In genomic region chr2:60863827-60864226, GRCm38 (mm10) we compare ENCODE assay signal across 10 mouse cellular contexts.
A peak's percentile ranks its signal among the peaks of the same experiment; 100 is the strongest.
DNase-seq lines count a peak whose midpoint lies in the region; ATAC-seq and TF ChIP-seq lines count a peak whose summit lies in the region.
"Had no signal": no experiment of that assay in that cellular context is flagged by ENCODE, and none has a peak within 500 bp of the region (broad histone marks: within the 10 kb centered on the region; RNA-seq: fewer than 3 reads in every experiment).

No protein-coding gene starts in this region.

- 62% methylated on average over 2 of the region's 2 CpGs for WGBS in lung, embryonic 15.5 days
- 77% methylated on average over 2 of the region's 2 CpGs for WGBS in stomach, postnatal 0 days

- no peak overlapping the region for H3K4me3 ChIP-seq in brown adipose tissue, adult 24 weeks (ENCODE audit: insufficient read depth, low read depth, low read length)
- H3K4me3 ChIP-seq in lung, embryonic 15.5 days, result no peak overlapping the region
- H3K4me3 ChIP-seq in stomach, postnatal 0 days (ENCODE audit: low read depth, low read length), result no peak overlapping the region
- H3K4me3 ChIP-seq: embryonic facial prominence, embryonic 12.5 days; limb, embryonic 12.5 days had no signal

- no peak overlapping the region for H3K4me2 ChIP-seq in lung, embryonic 15.5 days
- no peak overlapping the region for H3K4me2 ChIP-seq in stomach, postnatal 0 days (replicated peaks; ENCODE audit: low read depth)
- H3K4me2 ChIP-seq: embryonic facial prominence, embryonic 12.5 days; limb, embryonic 12.5 days had no signal

- H3K36me3 ChIP-seq in lung, embryonic 15.5 days, result peaks cover 13% of the 10 kb centered on the region; the same call in 1 of the 2 replicates
- no peaks in the 10 kb centered on the region for H3K36me3 ChIP-seq in stomach, postnatal 0 days (ENCODE audit: control insufficient read depth, insufficient read depth, low read length)

- ATAC-seq in frontal cortex, adult (ENCODE audit: low TSS enrichment), result peak; percentile 86
- no peak for ATAC-seq in lung, embryonic 15.5 days (ENCODE audit: borderline replicate concordance, extremely low read depth, low FRiP score, low TSS enrichment)
- no peak for ATAC-seq in stomach, postnatal 0 days (ENCODE audit: low FRiP score, low TSS enrichment)

- no peaks in the 10 kb centered on the region for H3K27me3 ChIP-seq in lung, embryonic 15.5 days
- no peaks in the 10 kb centered on the region for H3K27me3 ChIP-seq in stomach, postnatal 0 days (ENCODE audit: control insufficient read depth, insufficient read depth, low read length)
- H3K27me3 ChIP-seq: embryonic facial prominence, embryonic 12.5 days; limb, embryonic 12.5 days had no signal

- no peak for TF ChIP-seq EP300 in stomach, postnatal 0 days (optimal IDR thresholded peaks at IDR 0.05)

- no peak for DNase-seq in frontal cortex, postnatal 10 days (ENCODE audit: low spot score in 2 of 2)
- peak; percentile 62 to 78 for DNase-seq in kidney, postnatal 36 days
- DNase-seq in stomach, postnatal 0 days (ENCODE audit: low spot score), result no peak
- DNase-seq in testis, postnatal 14 days (ENCODE audit: low spot score), result no peak
- no peak for DNase-seq in thymus, postnatal 10 days (ENCODE audit: low spot score in 2 of 2)

- 0 out of 2 replicates have a peak overlapping the region, but pooled peaks have one; percentile 0 for H3K27ac ChIP-seq in brown adipose tissue, adult 24 weeks (replicated peaks; ENCODE audit: low read depth, low read length)
- peak overlapping the region; percentile 60 for H3K27ac ChIP-seq in lung, embryonic 15.5 days
- no peak overlapping the region for H3K27ac ChIP-seq in stomach, postnatal 0 days (replicated peaks)
- H3K27ac ChIP-seq: embryonic facial prominence, embryonic 12.5 days had no signal

- peaks cover 38% of the 10 kb centered on the region for H3K4me1 ChIP-seq in brown adipose tissue, adult 24 weeks (ENCODE audit: control insufficient read depth, insufficient read depth, insufficient read length, low read length)
- H3K4me1 ChIP-seq in lung, embryonic 15.5 days, result peaks cover 46% of the 10 kb centered on the region
- H3K4me1 ChIP-seq in stomach, postnatal 0 days (replicated peaks; ENCODE audit: control insufficient read depth, insufficient read depth), result peaks cover 11% of the 10 kb centered on the region

- H3K9ac ChIP-seq in lung, embryonic 15.5 days, result no peak overlapping the region
- H3K9ac ChIP-seq in stomach, postnatal 0 days (ENCODE audit: low read length), result no peak overlapping the region
- H3K9ac ChIP-seq: embryonic facial prominence, embryonic 12.5 days; limb, embryonic 12.5 days had no signal

- no peak for TF ChIP-seq CTCF in stomach, postnatal 0 days (IDR thresholded peaks at IDR 0.05; ENCODE audit: low read depth)

- H3K9me3 ChIP-seq in lung, embryonic 15.5 days, result no peaks in the 10 kb centered on the region
- no peaks in the 10 kb centered on the region for H3K9me3 ChIP-seq in stomach, postnatal 0 days (ENCODE audit: control insufficient read depth, low read length)
- H3K9me3 ChIP-seq: embryonic facial prominence, embryonic 12.5 days; limb, embryonic 12.5 days had no signal

Comparison
In these comparisons a context has a peak if more than half of its experiments do, and no peak if none do; other contexts are left out.
1. DNase-seq: peak in kidney, postnatal 36 days (2 of 2); none in frontal cortex, postnatal 10 days (0 of 2), stomach, postnatal 0 days (single experiment), testis, postnatal 14 days (single experiment) and thymus, postnatal 10 days (0 of 2).